23 mouse cellular contexts compared by ENCODE assay signal in the genomic region with DNA sequence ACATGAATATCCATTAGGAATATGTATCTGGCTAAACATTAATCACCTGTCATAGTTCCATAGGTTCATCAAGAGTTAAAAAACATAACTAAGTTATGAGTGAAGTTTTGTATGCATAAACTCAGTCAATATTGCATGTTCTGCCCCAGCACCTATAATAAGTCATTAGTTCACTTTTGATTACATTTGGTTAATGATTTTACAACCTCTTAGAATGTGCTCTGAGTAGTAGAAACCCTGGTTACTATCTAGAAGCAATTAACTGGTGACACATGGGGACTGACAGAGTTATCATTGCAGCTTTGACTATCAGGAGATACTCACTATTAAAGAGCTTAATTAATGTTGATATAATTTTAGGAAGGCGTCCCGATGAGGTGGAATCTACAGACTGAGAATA.
DNase-seq lines count a peak whose midpoint lies in the region; ATAC-seq and TF ChIP-seq lines count a peak whose summit lies in the region.
"Had no signal": no experiment of that assay in that cellular context is flagged by ENCODE, and none has a peak within 500 bp of the region (broad histone marks: within the 10 kb centered on the region; RNA-seq: fewer than 3 reads in every experiment).

No protein-coding gene starts in this region.

- no peaks in the 10 kb centered on the region for H3K9me3 ChIP-seq in intestine, embryonic 15.5 days
- H3K9me3 ChIP-seq in intestine, embryonic 16.5 days (ENCODE audit: control insufficient read depth, low read length), result no peaks in the 10 kb centered on the region
- H3K9me3 ChIP-seq in stomach, embryonic 14.5 days (ENCODE audit: control insufficient read depth, low read depth, low read length), result no peaks in the 10 kb centered on the region
- no peaks in the 10 kb centered on the region for H3K9me3 ChIP-seq in stomach, postnatal 0 days (ENCODE audit: control insufficient read depth, low read length)
- H3K9me3 ChIP-seq: embryonic facial prominence, embryonic 10.5 days; embryonic facial prominence, embryonic 12.5 days; forebrain, embryonic 13.5 days; forebrain, embryonic 15.5 days had no signal

- TF ChIP-seq CTCF in stomach, postnatal 0 days (IDR thresholded peaks at IDR 0.05; ENCODE audit: low read depth), result no peak

- no peaks in the 10 kb centered on the region for H3K4me1 ChIP-seq in intestine, embryonic 15.5 days (replicated peaks)
- H3K4me1 ChIP-seq in intestine, embryonic 16.5 days (ENCODE audit: control insufficient read depth, insufficient read depth, low read length), result no peaks in the 10 kb centered on the region
- no peaks in the 10 kb centered on the region for H3K4me1 ChIP-seq in stomach, embryonic 14.5 days (ENCODE audit: control insufficient read depth, insufficient read depth, low read length)
- no peaks in the 10 kb centered on the region for H3K4me1 ChIP-seq in stomach, postnatal 0 days (replicated peaks; ENCODE audit: control insufficient read depth, insufficient read depth)
- H3K4me1 ChIP-seq: embryonic facial prominence, embryonic 10.5 days; embryonic facial prominence, embryonic 12.5 days; forebrain, embryonic 13.5 days; forebrain, embryonic 15.5 days had no signal

- no peak overlapping the region for H3K9ac ChIP-seq in intestine, embryonic 15.5 days
- no peak overlapping the region for H3K9ac ChIP-seq in intestine, embryonic 16.5 days (ENCODE audit: low read depth, low read length)
- H3K9ac ChIP-seq in stomach, embryonic 14.5 days (replicated peaks; ENCODE audit: low read depth, low read length), result no peak overlapping the region
- H3K9ac ChIP-seq in stomach, postnatal 0 days (ENCODE audit: low read length), result no peak overlapping the region
- H3K9ac ChIP-seq: embryonic facial prominence, embryonic 12.5 days; forebrain, embryonic 13.5 days; forebrain, embryonic 15.5 days; forebrain, postnatal 0 days had no signal

- no peaks in the 10 kb centered on the region for H3K36me3 ChIP-seq in intestine, embryonic 15.5 days
- H3K36me3 ChIP-seq in intestine, embryonic 16.5 days (ENCODE audit: control insufficient read depth, insufficient read depth, low read length), result no peaks in the 10 kb centered on the region
- no peaks in the 10 kb centered on the region for H3K36me3 ChIP-seq in stomach, embryonic 14.5 days (ENCODE audit: control insufficient read depth, insufficient read depth, low read length)
- no peaks in the 10 kb centered on the region for H3K36me3 ChIP-seq in stomach, postnatal 0 days (ENCODE audit: control insufficient read depth, insufficient read depth, low read length)
- H3K36me3 ChIP-seq: embryonic facial prominence, embryonic 10.5 days; embryonic facial prominence, embryonic 12.5 days; forebrain, embryonic 15.5 days; G1E had no signal

- H3K27me3 ChIP-seq in intestine, embryonic 15.5 days (replicated peaks), result no peaks in the 10 kb centered on the region
- H3K27me3 ChIP-seq in intestine, embryonic 16.5 days (replicated peaks; ENCODE audit: control insufficient read depth, insufficient read depth, low read length), result no peaks in the 10 kb centered on the region
- no peaks in the 10 kb centered on the region for H3K27me3 ChIP-seq in stomach, embryonic 14.5 days (ENCODE audit: control insufficient read depth, insufficient read depth, low read length)
- no peaks in the 10 kb centered on the region for H3K27me3 ChIP-seq in stomach, postnatal 0 days (ENCODE audit: control insufficient read depth, insufficient read depth, low read length)
- H3K27me3 ChIP-seq: CH12.LX; embryonic facial prominence, embryonic 12.5 days; forebrain, embryonic 13.5 days; forebrain, embryonic 15.5 days; Patski had no signal

- H3K27ac ChIP-seq in intestine, embryonic 15.5 days, result no peak overlapping the region
- no peak overlapping the region for H3K27ac ChIP-seq in intestine, embryonic 16.5 days (ENCODE audit: low read length)
- no peak overlapping the region for H3K27ac ChIP-seq in stomach, embryonic 14.5 days (ENCODE audit: low read length)
- no peak overlapping the region for H3K27ac ChIP-seq in stomach, postnatal 0 days (replicated peaks)
- H3K27ac ChIP-seq: embryonic facial prominence, embryonic 10.5 days; embryonic facial prominence, embryonic 12.5 days; forebrain, embryonic 13.5 days; forebrain, embryonic 15.5 days had no signal

- no peak for TF ChIP-seq EP300 in stomach, postnatal 0 days (optimal IDR thresholded peaks at IDR 0.05)

- 64% methylated on average over 2 of the region's 2 CpGs for WGBS in intestine, embryonic 15.5 days
- 64% methylated on average over 2 of the region's 2 CpGs for WGBS in intestine, embryonic 16.5 days
- WGBS in stomach, embryonic 14.5 days, result 69% methylated on average over 2 of the region's 2 CpGs
- WGBS in stomach, postnatal 0 days, result 65% methylated on average over 2 of the region's 2 CpGs

- DNase-seq in stomach, postnatal 0 days (ENCODE audit: low spot score), result no peak
- DNase-seq in adrenal gland, postnatal 10 days, result no peak
- DNase-seq: adrenal gland, postnatal 14 days; adrenal gland, postnatal 36 days; B cell, adult 2 months; cerebellum, adult 11-12 months; cerebellum, adult 2 months; cerebellum, adult 9-10 months; cerebellum, postnatal 10 days; cerebellum, postnatal 25 days; forebrain, postnatal 0 days had no signal

- no peak overlapping the region for H3K4me2 ChIP-seq in intestine, embryonic 15.5 days (replicated peaks)
- H3K4me2 ChIP-seq in intestine, embryonic 16.5 days (ENCODE audit: low read depth, low read length), result no peak overlapping the region
- H3K4me2 ChIP-seq in stomach, embryonic 14.5 days (replicated peaks; ENCODE audit: low read depth, low read length), result no peak overlapping the region
- no peak overlapping the region for H3K4me2 ChIP-seq in stomach, postnatal 0 days (replicated peaks; ENCODE audit: low read depth)
- H3K4me2 ChIP-seq: embryonic facial prominence, embryonic 12.5 days; forebrain, embryonic 13.5 days; forebrain, embryonic 15.5 days had no signal

- no peak overlapping the region for H3K4me3 ChIP-seq in intestine, embryonic 15.5 days (replicated peaks)
- H3K4me3 ChIP-seq in intestine, embryonic 16.5 days (ENCODE audit: low read length), result no peak overlapping the region
- no peak overlapping the region for H3K4me3 ChIP-seq in stomach, embryonic 14.5 days (ENCODE audit: low read depth, low read length)
- H3K4me3 ChIP-seq in stomach, postnatal 0 days (ENCODE audit: low read depth, low read length), result no peak overlapping the region
- H3K4me3 ChIP-seq: embryonic facial prominence, embryonic 10.5 days; embryonic facial prominence, embryonic 12.5 days; forebrain, embryonic 13.5 days; forebrain, embryonic 15.5 days had no signal

- 0 out of 2 replicates have a peak, but pooled peaks have one; percentile 12 for ATAC-seq in intestine, embryonic 15.5 days
- ATAC-seq in intestine, embryonic 16.5 days, result no peak
- peak; percentile 46; the same call in 1 of the 2 replicates for ATAC-seq in stomach, embryonic 14.5 days (ENCODE audit: insufficient number of reproducible peaks, insufficient read depth, low FRiP score, low read depth)
- ATAC-seq in stomach, postnatal 0 days (ENCODE audit: low FRiP score, low TSS enrichment), result peak; percentile 93
- ATAC-seq: activated CD4-positive, CD25-positive, alpha-beta regulatory T cell, adult 4 months; CD4-positive, CD25-positive, alpha-beta regulatory T cell, adult 4 months; forebrain, embryonic 13.5 days; forebrain, embryonic 15.5 days; forebrain, postnatal 0 days; Patski had no signal
